Mouse (Mus musculus) limb, embryonic 13.5 days (tissue): ENCODE measurements at regions not wholly inside any gene's neighbourhood (a gene's known extent, or its start where the extent isn't known, plus 50 kb on each side); places are given as distances from the start of the nearest gene placed in this dataset.

Experiments
- ATAC-seq: fragments of 200-750 bp; cut with Nextera tagmentation; 2 replicates; pipeline ENCODE4 v1.8.0; 2017; ENCODE audit warnings: low read depth, moderate number of reproducible peaks, moderate TSS enrichment; ENCODE audit not compliant: low FRiP score
- H3K27ac ChIP-seq: fragments of 300-500 bp; sonication (generic); 2 replicates; pipeline ENCODE4 v1.5.1; 2015; ENCODE audit warnings: inconsistent platforms, mild to moderate bottlenecking, moderate library complexity
- H3K27me3 ChIP-seq: fragments of 300-500 bp; sonication (generic); 2 replicates; pipeline ENCODE4 v1.6.1; 2015; ENCODE audit warnings: mild to moderate bottlenecking, inconsistent platforms
- H3K36me3 ChIP-seq: fragments of 300-500 bp; sonication (generic); 2 replicates; pipeline ENCODE4 v1.6.1; 2015; ENCODE audit warnings: inconsistent platforms, mild to moderate bottlenecking, moderate library complexity
- H3K4me1 ChIP-seq: fragments of 300-500 bp; sonication (generic); 2 replicates; pipeline ENCODE4 v1.6.1; 2015; ENCODE audit warnings: inconsistent platforms
- H3K4me2 ChIP-seq: fragments of 300-500 bp; sonication (generic); replicated peaks from 2 replicates; pipeline ENCODE4 v1.6.1; 2015; ENCODE audit warnings: inconsistent platforms, mild to moderate bottlenecking, moderate library complexity
- H3K4me3 ChIP-seq: fragments of 300-500 bp; sonication (generic); 2 replicates; pipeline ENCODE4 v1.5.1; 2015; ENCODE audit warnings: moderate library complexity, mild to moderate bottlenecking, inconsistent platforms
- H3K9ac ChIP-seq: fragments of 300-500 bp; sonication (generic); 2 replicates; pipeline ENCODE4 v1.6.1; 2015; ENCODE audit warnings: mild to moderate bottlenecking, inconsistent platforms
- H3K9me3 ChIP-seq: fragments of 300-500 bp; sonication (generic); 2 replicates; pipeline ENCODE4 v1.6.1; 2016; ENCODE audit warnings: inconsistent platforms
- WGBS: fragments of 180-500 bp; shearing (Covaris S2); methylation state at CpG from one replicate; pipeline ENCODE4 v1.1.7; 2015; 5-methylcytosine and 5-hydroxymethylcytosine counted together

- H3K27me3 ChIP-seq: peaks cover 15% of the 10 kb centered on the region; the same call in 1 of the 2 replicates
These were observed 92.1 kb downstream of the Dact1 start for GRCm38 (mm10) chr12:71401621-71402416.

GRCm38 (mm10) chr12:71407294-71407693, 97.6 kb downstream of the Dact1 start:
- Histone ChIP-seq H3K36me3 (no peaks in the 10 kb centered on the region), H3K4me1 (peaks cover 5% of the 10 kb centered on the region; the same call in 1 of the 2 replicates), H3K9me3 (no peaks in the 10 kb centered on the region), H3K4me3 (no peak overlapping the region), H3K9ac (no peak overlapping the region), H3K27me3 (peaks cover 14% of the 10 kb centered on the region; the same call in 1 of the 2 replicates), H3K27ac (no peak overlapping the region), H3K4me2 (no peak overlapping the region)
- ATAC-seq: no peak
- WGBS: 50% methylated on average over 3 of the region's 3 CpGs

More at GRCm38 (mm10) chr12:71401621-71402416, 92.1 kb downstream of the Dact1 start:
- Histone ChIP-seq H3K9ac (no peak overlapping the region), H3K4me2 (no peak overlapping the region), H3K27ac (no peak overlapping the region), H3K36me3 (no peaks in the 10 kb centered on the region), H3K4me1 (no peaks in the 10 kb centered on the region; the same call in 1 of the 2 replicates), H3K9me3 (no peaks in the 10 kb centered on the region), H3K4me3 (no peak overlapping the region)
- 49% methylated on average over 6 of the region's 6 CpGs for WGBS
- ATAC-seq: no peak

- no peak overlapping the region for H3K27ac ChIP-seq
- no peak overlapping the region for H3K4me3 ChIP-seq
- H3K9ac ChIP-seq: no peak overlapping the region
- peaks cover 16% of the 10 kb centered on the region; the same call in 1 of the 2 replicates for H3K27me3 ChIP-seq
- no peaks in the 10 kb centered on the region for H3K9me3 ChIP-seq
- ATAC-seq: no peak
- peaks cover 10% of the 10 kb centered on the region; the same call in 1 of the 2 replicates for H3K4me1 ChIP-seq
- H3K4me2 ChIP-seq: no peak overlapping the region
- WGBS: 18% methylated on average over 3 of the region's 3 CpGs
- H3K36me3 ChIP-seq: no peaks in the 10 kb centered on the region
These were observed 98.8 kb downstream of the Dact1 start for GRCm38 (mm10) chr12:71408396-71409050.

- Histone ChIP-seq H3K9ac (no peak overlapping the region), H3K9me3 (no peaks in the 10 kb centered on the region), H3K27me3 (peaks cover 11% of the 10 kb centered on the region; the same call in 1 of the 2 replicates), H3K27ac (no peak overlapping the region), H3K4me3 (no peak overlapping the region), H3K4me2 (no peak overlapping the region), H3K4me1 (peaks cover 9% of the 10 kb centered on the region; the same call in 1 of the 2 replicates), H3K36me3 (no peaks in the 10 kb centered on the region)
- WGBS: 75% methylated on average over 3 of the region's 3 CpGs
- ATAC-seq: no peak
These were observed 102.6 kb downstream of the Dact1 start for GRCm38 (mm10) chr12:71412331-71412730.

- peaks cover 13% of the 10 kb centered on the region; the same call in 1 of the 2 replicates for H3K4me1 ChIP-seq
- ATAC-seq: no peak
- H3K9ac ChIP-seq: no peak overlapping the region
- H3K9me3 ChIP-seq: no peaks in the 10 kb centered on the region
- 66% methylated on average over 2 of the region's 2 CpGs for WGBS
- no peak overlapping the region for H3K4me2 ChIP-seq
- H3K27me3 ChIP-seq: 0 out of 2 replicates have a peak, but pooled peaks cover 5% of the 10 kb centered on the region
- no peak overlapping the region for H3K27ac ChIP-seq
- no peaks in the 10 kb centered on the region for H3K36me3 ChIP-seq
- no peak overlapping the region for H3K4me3 ChIP-seq
These were observed 107.3 kb downstream of the Dact1 start for GRCm38 (mm10) chr12:71416968-71417367.

GRCm38 (mm10) chr12:71418186-71418585, 108.5 kb downstream of the Dact1 start:
- Histone ChIP-seq H3K27ac (no peak overlapping the region), H3K9me3 (no peaks in the 10 kb centered on the region), H3K9ac (no peak overlapping the region), H3K4me2 (no peak overlapping the region), H3K4me1 (peaks cover 8% of the 10 kb centered on the region; the same call in 1 of the 2 replicates), H3K4me3 (no peak overlapping the region), H3K36me3 (no peaks in the 10 kb centered on the region), H3K27me3 (no peaks in the 10 kb centered on the region)
- no peak for ATAC-seq
- 63% methylated on average over 7 of the region's 7 CpGs for WGBS

GRCm38 (mm10) chr12:71419161-71419560, 109.5 kb downstream of the Dact1 start:
- Histone ChIP-seq H3K4me2 (no peak overlapping the region), H3K27ac (no peak overlapping the region), H3K9ac (no peak overlapping the region), H3K27me3 (no peaks in the 10 kb centered on the region), H3K4me3 (no peak overlapping the region), H3K4me1 (peaks cover 14% of the 10 kb centered on the region; the same call in 1 of the 2 replicates), H3K36me3 (no peaks in the 10 kb centered on the region), H3K9me3 (no peaks in the 10 kb centered on the region)
- ATAC-seq: no peak
- WGBS: 61% methylated on average over 4 of the region's 4 CpGs

- H3K9me3 ChIP-seq: no peaks in the 10 kb centered on the region
- no peak overlapping the region for H3K4me2 ChIP-seq
- WGBS: 27% methylated on average over 10 of the region's 10 CpGs
- H3K9ac ChIP-seq: no peak overlapping the region
- peaks cover 6% of the 10 kb centered on the region; the same call in 1 of the 2 replicates for H3K27me3 ChIP-seq
- no peak overlapping the region for H3K27ac ChIP-seq
- no peak for ATAC-seq
- H3K4me1 ChIP-seq: peaks cover 21% of the 10 kb centered on the region
- H3K4me3 ChIP-seq: no peak overlapping the region
- no peaks in the 10 kb centered on the region for H3K36me3 ChIP-seq
These were observed 116.5 kb downstream of the Dact1 start for GRCm38 (mm10) chr12:71426023-71426719.

- Histone ChIP-seq H3K27ac (no peak overlapping the region), H3K27me3 (peaks cover 8% of the 10 kb centered on the region; the same call in 1 of the 2 replicates), H3K4me1 (peaks cover 27% of the 10 kb centered on the region), H3K4me2 (no peak overlapping the region), H3K36me3 (no peaks in the 10 kb centered on the region), H3K4me3 (no peak overlapping the region), H3K9ac (no peak overlapping the region), H3K9me3 (no peaks in the 10 kb centered on the region)
- WGBS: 85% methylated on average over 2 of the region's 2 CpGs
- no peak for ATAC-seq
These were observed 118.3 kb downstream of the Dact1 start for GRCm38 (mm10) chr12:71427974-71428373.

- Histone ChIP-seq H3K36me3 (no peaks in the 10 kb centered on the region), H3K4me1 (peaks cover 36% of the 10 kb centered on the region), H3K9me3 (no peaks in the 10 kb centered on the region), H3K9ac (no peak overlapping the region), H3K27ac (no peak overlapping the region), H3K4me2 (no peak overlapping the region), H3K27me3 (peaks cover 21% of the 10 kb centered on the region), H3K4me3 (no peak overlapping the region)
- no peak for ATAC-seq
- WGBS: 25% methylated on average over 13 of the region's 13 CpGs
These were observed 120.0 kb downstream of the Dact1 start for GRCm38 (mm10) chr12:71429561-71430200.

- Histone ChIP-seq H3K27ac (no peak overlapping the region), H3K27me3 (peaks cover 24% of the 10 kb centered on the region), H3K9ac (no peak overlapping the region), H3K4me2 (no peak overlapping the region), H3K9me3 (no peaks in the 10 kb centered on the region), H3K4me1 (peaks cover 38% of the 10 kb centered on the region), H3K4me3 (no peak overlapping the region), H3K36me3 (no peaks in the 10 kb centered on the region)
- ATAC-seq: no peak
- WGBS: 44% methylated on average over 11 of the region's 11 CpGs
These were observed 120.6 kb downstream of the Dact1 start for GRCm38 (mm10) chr12:71430331-71430730.
